12 mouse cellular contexts compared by ENCODE assay signal in genomic region chr13:5778443-5779171, GRCm38 (mm10).
A peak's percentile ranks its signal among the peaks of the same experiment; 100 is the strongest.
DNase-seq lines count a peak whose midpoint lies in the region; ATAC-seq and TF ChIP-seq lines count a peak whose summit lies in the region.
"Had no signal": no experiment of that assay in that cellular context is flagged by ENCODE, and none has a peak within 500 bp of the region (broad histone marks: within the 10 kb centered on the region; RNA-seq: fewer than 3 reads in every experiment).

No protein-coding gene starts in this region.

- DNase-seq in lung, postnatal 0 days (ENCODE audit: low spot score): peak; percentile 12
- no peak for DNase-seq in lung, adult 18-20 months
- DNase-seq in brain, adult 2 months (ENCODE audit: low read depth, low spot score): peak; percentile 18
- no peak for DNase-seq in layer of hippocampus, adult 9-11 months
- DNase-seq in ovary, postnatal 14 days (ENCODE audit: low spot score): no peak
- DNase-seq: cerebellum, adult 11-12 months; heart, postnatal 36 days; kidney, adult 8-10 months had no signal

- H3K4me1 ChIP-seq in lung, postnatal 0 days (ENCODE audit: insufficient read depth, low read depth, low read length): no peaks in the 10 kb centered on the region
- H3K4me1 ChIP-seq: limb, embryonic 15.5 days; neural tube, embryonic 15.5 days had no signal

- H3K36me3 ChIP-seq in lung, postnatal 0 days (ENCODE audit: insufficient read depth, low read length): no peaks in the 10 kb centered on the region
- H3K36me3 ChIP-seq: limb, embryonic 15.5 days; neural tube, embryonic 15.5 days had no signal

- no peaks in the 10 kb centered on the region for H3K9me3 ChIP-seq in lung, postnatal 0 days (ENCODE audit: low read length)
- H3K9me3 ChIP-seq: limb, embryonic 15.5 days; neural tube, embryonic 15.5 days had no signal

- no peak overlapping the region for H3K27ac ChIP-seq in lung, postnatal 0 days (ENCODE audit: low read length)
- H3K27ac ChIP-seq: limb, embryonic 15.5 days; neural tube, embryonic 15.5 days had no signal

- H3K4me3 ChIP-seq in lung, postnatal 0 days (ENCODE audit: low read depth, low read length): no peak overlapping the region
- H3K4me3 ChIP-seq: limb, embryonic 15.5 days; neural tube, embryonic 15.5 days had no signal

- no peak overlapping the region for H3K4me2 ChIP-seq in lung, postnatal 0 days (replicated peaks; ENCODE audit: low read depth, low read length)
- H3K4me2 ChIP-seq: limb, embryonic 15.5 days; neural tube, embryonic 15.5 days had no signal

- no peaks in the 10 kb centered on the region for H3K27me3 ChIP-seq in lung, postnatal 0 days (replicated peaks; ENCODE audit: insufficient read depth, low read length)
- H3K27me3 ChIP-seq: limb, embryonic 15.5 days; neural tube, embryonic 15.5 days had no signal

- TF ChIP-seq EP300 in lung, postnatal 0 days (IDR thresholded peaks at IDR 0.05): no peak

- ATAC-seq in lung, postnatal 0 days: no peak
- peak; percentile 44 for ATAC-seq in CD4-positive, CD25-positive, alpha-beta regulatory T cell, adult 4 months
- ATAC-seq in monocyte, adult 5-6 weeks (replicated peaks; ENCODE audit: insufficient number of reproducible peaks, low FRiP score, low TSS enrichment, poor library complexity, severe bottlenecking): peak; percentile 29

- no peak overlapping the region for H3K9ac ChIP-seq in lung, postnatal 0 days (replicated peaks; ENCODE audit: low read depth)
- H3K9ac ChIP-seq: limb, embryonic 15.5 days; neural tube, embryonic 15.5 days had no signal

- 59% methylated on average over 5 of the region's 5 CpGs for WGBS in lung, postnatal 0 days

- TF ChIP-seq CTCF in lung, postnatal 0 days (IDR thresholded peaks at IDR 0.05): no peak

Comparison
In these comparisons a context has a peak if more than half of its experiments do, and no peak if none do; other contexts are left out.
1. DNase-seq: peak in lung, postnatal 0 days (single experiment) and brain, adult 2 months (single experiment); none in lung, adult 18-20 months (0 of 2), layer of hippocampus, adult 9-11 months (single experiment) and ovary, postnatal 14 days (single experiment).